Mouse (Mus musculus) kidney, embryonic 16.5 days (tissue): ENCODE data around the gene Klhl5. TPM values are rescaled to one million over a fixed set of nuclear protein-coding genes. Genes with fewer than 3 reads are reported as not detected.
A peak's percentile ranks its signal among the peaks of the same experiment; 100 is the strongest.
"Not testable (repeated sequence)": the region's sequence is repeated elsewhere in the genome, so short reads cannot be mapped to it uniquely, and the experiment has no call there.

ENCODE experiments used
- ATAC-seq: fragments of 200-750 bp; cut with Nextera tagmentation; 2 replicates; pipeline ENCODE4 v1.8.0; 2017; ENCODE audit warnings: moderate TSS enrichment; ENCODE audit not compliant: low FRiP score, low TSS enrichment
- H3K27ac ChIP-seq: fragments of 300-500 bp; sonication (generic); 2 replicates; pipeline ENCODE4 v1.5.1; 2014; ENCODE audit warnings: low read length
- H3K27me3 ChIP-seq: fragments of 300-500 bp; sonication (generic); 2 replicates; pipeline ENCODE4 v1.6.1; 2014; ENCODE audit warnings: low read length, control low read depth, mixed read lengths; ENCODE audit not compliant: insufficient read depth
- H3K36me3 ChIP-seq: fragments of 300-500 bp; sonication (generic); 2 replicates; pipeline ENCODE4 v1.6.1; 2014; ENCODE audit warnings: low read length, control low read depth, mixed read lengths; ENCODE audit not compliant: insufficient read depth
- H3K4me1 ChIP-seq: fragments of 300-500 bp; sonication (generic); 2 replicates; pipeline ENCODE4 v1.6.1; 2014; ENCODE audit warnings: low read length, control low read depth, mixed read lengths; ENCODE audit not compliant: insufficient read depth
- H3K4me2 ChIP-seq: fragments of 300-500 bp; sonication (generic); replicated peaks from 2 replicates; pipeline ENCODE4 v1.6.1; 2014; ENCODE audit warnings: low read depth, low read length
- H3K4me3 ChIP-seq: fragments of 300-500 bp; sonication (generic); 2 replicates; pipeline ENCODE4 v1.5.1; 2014; ENCODE audit warnings: mild to moderate bottlenecking, low read length
- H3K9ac ChIP-seq: fragments of 300-500 bp; sonication (generic); replicated peaks from 2 replicates; pipeline ENCODE4 v1.6.1; 2014; ENCODE audit warnings: low read length
- H3K9me3 ChIP-seq: fragments of 300-500 bp; sonication (generic); 2 replicates; pipeline ENCODE4 v1.6.1; 2016; ENCODE audit warnings: low read length, control low read depth
- WGBS: fragments of 180-500 bp; shearing (Covaris S2); extraction: QIAGEN DNeasy Blood & Tissue Kit; methylation state at CpG from one replicate; pipeline ENCODE4 v1.1.7; 2014; 5-methylcytosine and 5-hydroxymethylcytosine counted together
- polyA plus RNA-seq: library from polyadenylated mRNA; unstranded; fragments of >200 nt; fragmentation: Nextera tagmentation; extraction: Ambion mirVana; gene quantifications from 2 replicates; pipeline ENCODE4 v1.2.1, GENCODE M21; 2015

Klhl5 gene
- polyA plus RNA-seq, 1 experiment from 2014 or later = 15.8 TPM

GRCm38 (mm10) chr5:65112225-65112624 lies 4.9 kb downstream of the Klhl5 start:
- ATAC-seq, H3K27ac ChIP-seq, H3K36me3 ChIP-seq, H3K4me2 ChIP-seq, H3K9me3 ChIP-seq, H3K27me3 ChIP-seq, H3K4me3 ChIP-seq, H3K9ac ChIP-seq: not testable (repeated sequence)
- H3K4me1 ChIP-seq = peaks cover 22% of the 10 kb centered on the region; the same call in 1 of the 2 replicates
- 54% methylated on average over 3 of the region's 3 CpGs for WGBS

DNA sequence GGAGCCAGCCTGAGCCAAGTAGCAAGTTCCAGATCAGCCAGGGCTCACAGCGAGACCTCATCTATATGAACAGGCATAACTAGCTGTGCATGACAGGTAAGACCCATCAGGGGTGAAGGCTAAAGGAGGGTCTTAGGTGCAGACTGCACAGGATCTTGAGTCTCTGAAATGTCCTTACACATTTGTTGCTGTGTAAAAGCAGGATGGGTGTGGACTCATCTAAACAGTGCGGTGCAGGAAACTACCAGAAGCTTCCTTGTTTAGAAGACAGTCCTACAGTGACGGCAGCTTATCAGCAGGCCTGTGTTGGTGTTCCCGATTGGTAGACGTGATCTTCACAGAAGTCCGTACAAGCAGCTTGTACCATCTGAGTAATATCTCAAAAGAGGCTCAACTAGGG lies 6.0 kb downstream of the Klhl5 start:
- Histone ChIP-seq H3K9me3 (no peaks in the 10 kb centered on the region), H3K9ac (no peak overlapping the region), H3K4me1 (peaks cover 18% of the 10 kb centered on the region; the same call in 1 of the 2 replicates), H3K27ac (no peak overlapping the region), H3K4me2 (no peak overlapping the region), H3K4me3 (no peak overlapping the region), H3K36me3 (peaks cover 7% of the 10 kb centered on the region), H3K27me3 (no peaks in the 10 kb centered on the region)
- 90% methylated on average over 6 of the region's 6 CpGs for WGBS
- no peak for ATAC-seq

DNA sequence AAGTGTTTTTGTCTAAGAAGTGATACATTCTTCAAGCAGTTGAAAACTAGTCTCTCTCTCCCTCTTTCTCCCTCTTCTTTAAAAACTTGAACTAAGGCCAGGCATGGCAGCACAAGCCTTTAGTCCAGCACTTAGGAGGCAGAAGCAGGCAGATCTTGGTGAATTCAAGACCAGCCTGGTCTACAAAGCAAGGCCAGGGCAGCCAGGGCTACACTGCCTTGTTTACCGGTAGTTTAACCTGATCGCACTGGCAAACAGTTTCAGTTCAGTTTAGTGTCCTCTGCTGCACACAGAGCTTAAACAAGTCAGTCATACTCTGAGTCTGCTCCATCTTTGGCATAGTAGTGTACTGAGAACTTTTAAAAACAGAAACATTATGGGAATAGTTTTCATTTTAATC lies 9.4 kb downstream of the Klhl5 start:
- ATAC-seq = no peak
- H3K9ac ChIP-seq = no peak overlapping the region
- no peaks in the 10 kb centered on the region for H3K27me3 ChIP-seq
- H3K4me1 ChIP-seq = no peaks in the 10 kb centered on the region
- H3K27ac ChIP-seq = no peak overlapping the region
- H3K4me2 ChIP-seq = no peak overlapping the region
- no peaks in the 10 kb centered on the region for H3K9me3 ChIP-seq
- no peak overlapping the region for H3K4me3 ChIP-seq
- WGBS = 96% methylated on average over 2 of the region's 2 CpGs
- peaks cover 7% of the 10 kb centered on the region for H3K36me3 ChIP-seq

DNA sequence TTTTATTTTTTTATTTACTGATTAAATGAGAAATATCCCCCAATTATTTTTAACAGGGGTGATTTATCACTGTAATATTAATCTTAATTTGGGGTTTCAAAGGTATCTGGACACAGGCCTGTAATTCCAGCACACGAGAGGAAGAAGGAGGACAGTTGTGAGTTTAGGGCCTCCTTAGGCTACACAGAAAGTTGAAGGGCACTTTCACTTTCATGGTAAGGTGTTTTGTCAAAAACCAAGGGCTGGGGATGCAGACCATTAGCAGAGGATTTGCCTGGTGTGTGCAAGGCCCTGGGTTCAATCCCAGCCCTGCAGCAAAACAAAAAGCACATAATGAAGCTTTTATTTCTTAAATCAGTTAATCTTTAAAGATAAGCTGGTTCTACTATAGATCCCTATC lies 12.2 kb downstream of the Klhl5 start:
- Histone ChIP-seq H3K9me3 (no peaks in the 10 kb centered on the region), H3K4me1 (no peaks in the 10 kb centered on the region), H3K27me3 (no peaks in the 10 kb centered on the region), H3K4me2 (no peak overlapping the region), H3K36me3 (peaks cover 7% of the 10 kb centered on the region), H3K27ac (no peak overlapping the region), H3K4me3 (no peak overlapping the region), H3K9ac (no peak overlapping the region)
- ATAC-seq = no peak
- WGBS = 84% methylated on average over 1 of the region's 1 CpGs

GRCm38 (mm10) chr5:65119918-65120317 lies 12.6 kb downstream of the Klhl5 start:
- no peak overlapping the region for H3K4me3 ChIP-seq
- no peaks in the 10 kb centered on the region for H3K9me3 ChIP-seq
- peaks cover 7% of the 10 kb centered on the region for H3K36me3 ChIP-seq
- H3K27ac ChIP-seq = 0 out of 2 replicates have a peak overlapping the region, but pooled peaks have one; percentile 17
- 54% methylated on average over 3 of the region's 3 CpGs for WGBS
- ATAC-seq = no peak
- no peaks in the 10 kb centered on the region for H3K27me3 ChIP-seq
- H3K4me1 ChIP-seq = no peaks in the 10 kb centered on the region
- H3K9ac ChIP-seq = no peak overlapping the region
- H3K4me2 ChIP-seq = no peak overlapping the region

GRCm38 (mm10) chr5:65122616-65123015 lies 15.3 kb downstream of the Klhl5 start:
- H3K27me3 ChIP-seq = no peaks in the 10 kb centered on the region
- H3K27ac ChIP-seq = no peak overlapping the region
- no peak for ATAC-seq
- no peak overlapping the region for H3K4me2 ChIP-seq
- H3K9me3 ChIP-seq = no peaks in the 10 kb centered on the region
- H3K4me3 ChIP-seq = no peak overlapping the region
- 83% methylated on average over 3 of the region's 3 CpGs for WGBS
- H3K4me1 ChIP-seq = no peaks in the 10 kb centered on the region
- no peaks in the 10 kb centered on the region for H3K36me3 ChIP-seq
- no peak overlapping the region for H3K9ac ChIP-seq

GRCm38 (mm10) chr5:65126137-65126536 lies 18.8 kb downstream of the Klhl5 start:
- Histone ChIP-seq H3K36me3 (no peaks in the 10 kb centered on the region), H3K9ac (no peak overlapping the region), H3K27ac (no peak overlapping the region), H3K4me2 (no peak overlapping the region), H3K4me3 (no peak overlapping the region), H3K27me3 (no peaks in the 10 kb centered on the region), H3K9me3 (no peaks in the 10 kb centered on the region), H3K4me1 (0 out of 2 replicates have a peak, but pooled peaks cover 2% of the 10 kb centered on the region)
- no peak for ATAC-seq
- WGBS = 90% methylated on average over 1 of the region's 1 CpGs

DNA sequence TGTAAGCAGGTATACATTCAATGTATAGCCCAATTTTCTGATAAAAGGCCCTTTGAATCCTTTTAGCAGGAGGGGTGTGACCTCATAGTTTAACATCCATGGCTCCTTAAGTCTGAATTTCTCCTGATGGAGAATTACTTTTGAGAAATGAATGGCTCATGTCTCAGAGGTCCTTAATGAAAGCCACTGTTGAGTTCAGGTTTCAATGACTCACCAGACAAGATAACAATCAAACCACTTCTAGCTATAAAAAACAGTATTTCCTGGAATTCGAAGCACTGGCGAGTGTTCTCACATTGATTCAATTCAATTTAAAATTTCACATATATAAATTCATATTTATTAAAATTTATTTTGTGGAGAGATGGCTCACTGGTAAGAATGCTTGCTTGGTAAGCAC lies 21.1 kb downstream of the Klhl5 start:
- Histone ChIP-seq H3K27ac (no peak overlapping the region), H3K4me3 (no peak overlapping the region), H3K27me3 (no peaks in the 10 kb centered on the region), H3K9me3 (no peaks in the 10 kb centered on the region), H3K4me2 (no peak overlapping the region), H3K36me3 (no peaks in the 10 kb centered on the region), H3K9ac (no peak overlapping the region), H3K4me1 (peaks cover 7% of the 10 kb centered on the region; the same call in 1 of the 2 replicates)
- no peak for ATAC-seq
- WGBS = 67% methylated on average over 2 of the region's 2 CpGs

DNA sequence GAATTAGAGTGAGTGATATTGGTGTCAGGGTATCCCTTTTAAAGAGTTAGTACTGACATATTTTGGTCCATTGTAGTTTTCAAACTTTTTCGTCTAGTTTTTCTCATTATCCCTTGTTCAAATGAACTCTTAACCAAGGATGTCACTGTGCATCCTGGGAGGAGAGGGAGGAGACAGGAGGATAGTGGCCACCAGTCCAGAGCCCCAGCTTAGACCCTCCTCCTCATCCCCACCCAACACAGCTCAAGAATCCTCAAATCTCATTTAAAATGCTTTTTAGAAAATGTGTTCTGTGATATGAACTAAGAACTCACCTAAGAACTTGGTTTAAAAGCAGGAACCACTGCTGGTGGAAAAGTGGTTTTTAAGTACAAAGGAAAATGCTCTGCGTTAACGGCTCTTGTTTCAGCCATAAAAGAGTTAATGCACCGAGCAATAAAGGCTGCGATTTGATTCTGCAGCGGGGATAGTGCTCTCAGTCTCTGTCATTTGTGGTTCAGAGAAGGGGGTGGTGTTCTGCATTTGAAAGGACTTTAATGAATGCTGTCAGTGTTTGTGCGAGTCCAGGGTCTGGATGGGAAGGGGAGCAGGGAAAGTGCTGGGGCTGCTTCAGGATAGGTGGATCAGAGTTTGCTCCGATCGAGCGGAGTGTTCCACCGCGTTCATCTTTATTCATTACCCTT lies 23.3 kb downstream of the Klhl5 start:
- ATAC-seq = no peak
- WGBS = 6% methylated on average over 12 of the region's 12 CpGs

DNA sequence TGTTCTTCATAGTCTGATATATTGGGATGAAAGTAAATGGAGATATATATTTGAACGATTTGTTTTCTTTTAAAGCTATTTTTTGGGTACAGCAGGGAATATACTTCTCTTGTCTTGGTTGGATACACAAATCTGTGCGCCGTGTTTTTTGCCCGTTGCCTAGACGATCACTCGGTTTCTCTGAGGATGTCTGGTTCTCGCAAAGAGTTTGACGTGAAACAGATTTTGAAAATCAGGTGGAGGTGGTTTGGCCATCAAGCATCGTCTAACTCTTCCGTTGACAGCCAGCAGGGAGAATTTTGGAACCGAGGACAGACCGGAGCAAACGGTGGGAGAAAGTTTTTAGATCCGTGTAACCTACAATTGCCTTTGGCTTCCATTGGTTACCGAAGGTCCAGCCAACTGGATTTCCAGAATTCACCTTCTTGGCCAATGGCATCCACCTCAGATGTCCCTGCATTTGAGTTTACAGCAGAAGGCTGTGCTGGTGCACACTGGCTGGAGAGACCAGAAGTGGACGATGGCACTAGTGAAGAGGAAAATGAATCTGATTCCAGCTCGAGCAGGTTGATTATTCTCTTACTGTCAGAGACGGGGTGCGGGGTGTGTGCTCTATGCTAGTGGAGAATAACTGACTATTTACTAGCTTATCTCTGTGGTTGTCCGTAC lies 24.0 kb downstream of the Klhl5 start:
- no peak overlapping the region for H3K27ac ChIP-seq
- H3K9ac ChIP-seq = peak overlapping the region; percentile 62
- peak overlapping the region; percentile 50 for H3K4me3 ChIP-seq
- peaks cover 7% of the 10 kb centered on the region; the same call in 1 of the 2 replicates for H3K4me1 ChIP-seq
- no peaks in the 10 kb centered on the region for H3K9me3 ChIP-seq
- WGBS = 16% methylated on average over 20 of the region's 20 CpGs
- H3K36me3 ChIP-seq = no peaks in the 10 kb centered on the region
- peak overlapping the region; percentile 76 for H3K4me2 ChIP-seq
- H3K27me3 ChIP-seq = no peaks in the 10 kb centered on the region
- ATAC-seq = no peak

More for the DNA sequence above, 23.3 kb downstream of the Klhl5 start:
- peaks cover 7% of the 10 kb centered on the region; the same call in 1 of the 2 replicates for H3K4me1 ChIP-seq
- peak overlapping the region; percentile 62 for H3K9ac ChIP-seq
- no peaks in the 10 kb centered on the region for H3K9me3 ChIP-seq
- no peak overlapping the region for H3K27ac ChIP-seq
- H3K36me3 ChIP-seq = no peaks in the 10 kb centered on the region
- peak overlapping the region; percentile 76 for H3K4me2 ChIP-seq
- H3K27me3 ChIP-seq = no peaks in the 10 kb centered on the region
- peak overlapping the region; percentile 50 for H3K4me3 ChIP-seq
